Mouse (Mus musculus): ENCODE measurements at regions not wholly inside any gene's neighbourhood (a gene's known extent, or its start where the extent isn't known, plus 50 kb on each side); places are given as distances from the start of the nearest gene placed in this dataset.

DNA sequence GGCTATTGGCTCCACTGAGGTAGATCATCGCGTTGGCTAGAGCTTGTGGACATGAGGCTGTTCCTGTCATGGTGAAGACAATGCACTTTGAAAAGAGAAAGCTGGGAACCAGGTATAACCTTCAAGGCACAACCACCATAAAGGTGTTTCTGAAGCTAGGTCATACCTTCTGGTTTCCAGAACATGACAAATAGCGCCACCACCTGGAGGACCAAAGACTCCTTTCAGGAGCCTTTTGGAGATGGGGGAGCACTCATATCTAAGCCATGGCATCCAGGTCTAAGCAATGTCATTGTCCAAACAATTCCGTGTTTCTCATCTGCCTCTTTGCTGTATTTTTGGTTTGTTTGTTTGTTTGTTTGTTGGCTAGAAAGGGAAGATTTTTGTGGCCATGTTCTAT, 113.7 kb upstream of the Lsm14a start:
- TF ChIP-seq CTCF (conservative IDR thresholded peaks at IDR 0.05; ENCODE audit: low read length) (peak; percentile 40), NANOG (IDR thresholded peaks at IDR 0.05; ENCODE audit: borderline replicate concordance, low read length) (no peak)
